Mouse (Mus musculus) ES-Bruce4 (cell line): ENCODE results near the gene Sde2. TPM values are rescaled to one million over a fixed set of nuclear protein-coding genes. Genes with fewer than 3 reads are reported as not detected.

ENCODE experiments used
- H3K27ac ChIP-seq: 2 replicates; pipeline ENCODE4 v1.5.1; 2012; ENCODE audit warnings: low read length, inconsistent platforms; ENCODE audit not compliant: insufficient read depth
- H3K27me3 ChIP-seq: 2 replicates; pipeline ENCODE4 v1.6.1; 2012; ENCODE audit warnings: mild to moderate bottlenecking, low read length, inconsistent platforms; ENCODE audit not compliant: control insufficient read depth, poor library complexity, insufficient read depth, severe bottlenecking
- H3K36me3 ChIP-seq: 2 replicates; pipeline ENCODE4 v1.6.1; 2012; ENCODE audit warnings: inconsistent platforms, mild to moderate bottlenecking, low read length, moderate library complexity; ENCODE audit not compliant: control insufficient read depth, poor library complexity, insufficient read depth, severe bottlenecking
- H3K4me1 ChIP-seq: one replicate; pipeline ENCODE4 v1.8.1; 2011; ENCODE audit warnings: low read length; ENCODE audit not compliant: control insufficient read depth, insufficient read depth
- H3K4me3 ChIP-seq: 2 replicates; pipeline ENCODE4 v1.5.1; 2011; ENCODE audit warnings: low read depth, mild to moderate bottlenecking, low read length
- H3K9ac ChIP-seq: 2 replicates; pipeline ENCODE4 v1.6.1; 2012; ENCODE audit warnings: low read depth, mild to moderate bottlenecking, inconsistent platforms; ENCODE audit not compliant: poor library complexity, severe bottlenecking
- H3K9me3 ChIP-seq: replicated peaks from 2 replicates; pipeline ENCODE4 v1.6.1; 2012; ENCODE audit warnings: mild to moderate bottlenecking, low read length, inconsistent platforms; ENCODE audit not compliant: control insufficient read depth, poor library complexity, insufficient read depth, severe bottlenecking
- CTCF ChIP-seq: IDR thresholded peaks from one replicate; pipeline ENCODE4 v1.8.1; 2011; ENCODE audit warnings: low read depth, low read length
- EP300 ChIP-seq: IDR thresholded peaks from 2 replicates; pipeline ENCODE4 v1.6.1; 2011; ENCODE audit warnings: low read depth, low read length; ENCODE audit not compliant: insufficient read depth
- POLR2A ChIP-seq: IDR thresholded peaks from one replicate; pipeline ENCODE4 v1.8.1; 2011; ENCODE audit warnings: low read length; ENCODE audit not compliant: insufficient read depth
- polyA plus RNA-seq: library from polyadenylated mRNA; stranded (reverse); fragments of >200 nt; gene quantifications from 2 replicates; pipeline ENCODE4 v1.2.4, GENCODE M21; 2011; ENCODE audit warnings: low read depth; ENCODE audit not compliant: missing spikeins, insufficient read depth, insufficient read length

Gene Sde2
- polyA plus RNA-seq, 1 experiment = 35.0 TPM

GRCm38 (mm10) chr1:180902915-180903314 lies 52.0 kb downstream of the Sde2 start:
- Histone ChIP-seq H3K4me3 (no peak overlapping the region), H3K4me1 (peaks cover 4% of the 10 kb centered on the region), H3K27me3 (no peaks in the 10 kb centered on the region), H3K9ac (no peak overlapping the region), H3K9me3 (no peaks in the 10 kb centered on the region), H3K36me3 (peaks cover 18% of the 10 kb centered on the region), H3K27ac (peak overlapping the region; percentile 89)
- TF ChIP-seq CTCF = no peak
- TF ChIP-seq EP300 = peak; percentile 69; the same call in 1 of the 2 replicates
- TF ChIP-seq POLR2A = no peak

- peak overlapping the region; percentile 89 for H3K27ac ChIP-seq
- TF ChIP-seq EP300 = no peak
- no peak for TF ChIP-seq POLR2A
- no peak for TF ChIP-seq CTCF
- no peaks in the 10 kb centered on the region for H3K27me3 ChIP-seq
- H3K9me3 ChIP-seq = no peaks in the 10 kb centered on the region
- H3K36me3 ChIP-seq = peaks cover 22% of the 10 kb centered on the region
- peaks cover 4% of the 10 kb centered on the region for H3K4me1 ChIP-seq
- H3K9ac ChIP-seq = peak overlapping the region; percentile 69
- peak overlapping the region; percentile 70 for H3K4me3 ChIP-seq
Measured at GRCm38 (mm10) chr1:180903666-180904038, 52.7 kb downstream of the Sde2 start.

- Histone ChIP-seq H3K27me3 (no peaks in the 10 kb centered on the region), H3K27ac (peak within 1 kb of the TSS; percentile 89), H3K4me3 (peak within 1 kb of the TSS; percentile 96), H3K9ac (peak within 1 kb of the TSS; percentile 85), H3K4me1 (peaks cover 4% of the 10 kb centered on the region), H3K9me3 (no peaks in the 10 kb centered on the region), H3K36me3 (peaks cover 22% of the 10 kb centered on the region)
- TF ChIP-seq CTCF (no peak), POLR2A (peak; percentile 28), EP300 (no peak)
Measured at GRCm38 (mm10) chr1:180904039-180904814, 53.3 kb downstream of the Sde2 start, which contains the start of gene Pycr2. Gene Pycr2 (plus strand): TSS chr1:180904293.

GRCm38 (mm10) chr1:180904815-180905080 lies 53.8 kb downstream of the Sde2 start:
- H3K9ac ChIP-seq = peak overlapping the region; percentile 85
- peaks cover 4% of the 10 kb centered on the region for H3K4me1 ChIP-seq
- H3K36me3 ChIP-seq = peaks cover 22% of the 10 kb centered on the region
- no peak for TF ChIP-seq POLR2A
- no peaks in the 10 kb centered on the region for H3K27me3 ChIP-seq
- no peaks in the 10 kb centered on the region for H3K9me3 ChIP-seq
- H3K27ac ChIP-seq = peak overlapping the region; percentile 17; the same call in 1 of the 2 replicates
- peak overlapping the region; percentile 96 for H3K4me3 ChIP-seq

- Histone ChIP-seq H3K4me3 (peak overlapping the region; percentile 37), H3K9ac (peak overlapping the region; percentile 85), H3K27me3 (no peaks in the 10 kb centered on the region), H3K27ac (no peak overlapping the region), H3K9me3 (no peaks in the 10 kb centered on the region), H3K4me1 (peaks cover 4% of the 10 kb centered on the region), H3K36me3 (peaks cover 22% of the 10 kb centered on the region)
- TF ChIP-seq CTCF = no peak
Measured at GRCm38 (mm10) chr1:180905307-180905706, 54.4 kb downstream of the Sde2 start.

- Histone ChIP-seq H3K27ac (no peak overlapping the region), H3K4me3 (peak overlapping the region; percentile 37), H3K9ac (peak overlapping the region; percentile 85; the same call in 1 of the 2 replicates)
Measured at GRCm38 (mm10) chr1:180905876-180906275, 54.9 kb downstream of the Sde2 start.

More at GRCm38 (mm10) chr1:180905876-180906275, 54.9 kb downstream of the Sde2 start:
- Histone ChIP-seq H3K9me3 (no peaks in the 10 kb centered on the region), H3K4me1 (peaks cover 4% of the 10 kb centered on the region), H3K36me3 (peaks cover 22% of the 10 kb centered on the region), H3K27me3 (no peaks in the 10 kb centered on the region)
- no peak for TF ChIP-seq POLR2A
- TF ChIP-seq CTCF = no peak
- no peak for TF ChIP-seq EP300
